Mouse (Mus musculus) CD8-positive naive resting alpha-beta T cell, adult 2 months (primary cell): ENCODE results near the gene Pdgfra.

ENCODE experiments used
- DNase-seq, 2 experiments: peaks; one replicate each; pipeline ENCODE4 v3.0.0; 2022; ENCODE audit warnings: low read depth in 2 of 2, low spot score in 2 of 2

The Pdgfra gene

GRCm38 (mm10) chr5:75155281-75155680 lies 3.2 kb downstream of the Pdgfra start:
- no peak for DNase-seq

- peak; percentile 41 to 49 for DNase-seq
Observed at GRCm38 (mm10) chr5:75155741-75156553, 3.9 kb downstream of the Pdgfra start.

GRCm38 (mm10) chr5:75156554-75157036 lies 4.5 kb downstream of the Pdgfra start:
- DNase-seq: no peak

- peak; percentile 40 to 54 for DNase-seq
Observed at GRCm38 (mm10) chr5:75157038-75157437, 4.9 kb downstream of the Pdgfra start.

- DNase-seq: no peak
Observed at GRCm38 (mm10) chr5:75160530-75161170, 8.6 kb downstream of the Pdgfra start.

- no peak for DNase-seq
Observed at GRCm38 (mm10) chr5:75161586-75161985, 9.5 kb downstream of the Pdgfra start.

- DNase-seq: no peak
Observed at GRCm38 (mm10) chr5:75163289-75163951, 11.3 kb downstream of the Pdgfra start.

- no peak for DNase-seq
Observed at GRCm38 (mm10) chr5:75164688-75165087, 12.6 kb downstream of the Pdgfra start.

- DNase-seq: no peak
Observed at GRCm38 (mm10) chr5:75169837-75170236, 17.7 kb downstream of the Pdgfra start.

- DNase-seq: no peak
Observed at GRCm38 (mm10) chr5:75171859-75172258, 19.8 kb downstream of the Pdgfra start.

- DNase-seq: no peak
Observed at GRCm38 (mm10) chr5:75179249-75179648, 27.2 kb downstream of the Pdgfra start.

GRCm38 (mm10) chr5:75179726-75180290 lies 27.7 kb downstream of the Pdgfra start:
- no peak for DNase-seq

- DNase-seq: no peak
Observed at GRCm38 (mm10) chr5:75183653-75184052, 31.6 kb downstream of the Pdgfra start.

GRCm38 (mm10) chr5:75184112-75184511 lies 32.0 kb downstream of the Pdgfra start:
- no peak for DNase-seq

- DNase-seq: no peak
Observed at GRCm38 (mm10) chr5:75184693-75185235, 32.7 kb downstream of the Pdgfra start.

GRCm38 (mm10) chr5:75185584-75185983 lies 33.5 kb downstream of the Pdgfra start:
- no peak for DNase-seq

GRCm38 (mm10) chr5:75189319-75189987 lies 37.4 kb downstream of the Pdgfra start:
- DNase-seq: no peak

- DNase-seq: no peak
Observed at GRCm38 (mm10) chr5:75193107-75193506, 41.0 kb downstream of the Pdgfra start.

GRCm38 (mm10) chr5:75198413-75198812 lies 46.3 kb downstream of the Pdgfra start:
- DNase-seq: no peak

GRCm38 (mm10) chr5:75199698-75200365 lies 47.7 kb downstream of the Pdgfra start:
- no peak for DNase-seq
